Mouse (Mus musculus): Measurements from ENCODE around the gene Cenpl.

Gene Cenpl

DNA sequence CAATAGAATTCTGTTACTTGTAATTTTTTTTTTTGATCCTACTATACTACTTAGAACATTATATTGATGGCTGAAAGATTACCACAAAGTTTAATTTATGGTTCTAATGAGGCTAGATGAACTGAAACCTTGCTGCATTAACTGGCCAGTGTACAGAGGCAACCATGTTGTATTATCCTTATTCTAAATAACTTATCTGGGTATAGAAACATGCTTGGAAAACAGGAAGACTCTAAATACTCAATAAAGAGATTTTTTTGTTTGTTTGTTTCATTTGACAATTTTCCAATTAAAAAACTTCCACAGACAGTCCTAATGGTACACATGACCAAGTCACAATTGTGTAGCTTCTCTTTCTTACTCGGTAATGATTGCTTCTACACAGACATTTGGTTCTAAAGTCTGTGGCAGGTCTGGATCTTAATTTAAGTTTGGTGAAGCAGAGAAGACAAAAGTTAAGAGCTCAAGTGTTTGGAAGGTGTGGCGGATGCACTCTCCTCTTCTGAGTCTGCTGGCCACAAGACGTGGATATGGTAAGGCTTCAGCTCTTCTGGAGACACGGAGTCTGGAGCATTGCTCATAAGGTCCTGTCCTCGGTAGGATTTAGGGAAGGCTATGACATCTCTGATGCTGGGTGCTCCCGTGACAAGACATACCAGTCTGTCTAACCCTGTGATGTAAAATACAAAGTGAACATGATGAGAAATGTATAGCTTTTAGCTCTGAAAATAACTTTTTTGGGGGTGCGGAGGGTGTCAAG, 29.1 kb upstream of the Cenpl start:
- DNase-seq (ENCODE audit: low spot score in 2 of 2): no peak

DNA sequence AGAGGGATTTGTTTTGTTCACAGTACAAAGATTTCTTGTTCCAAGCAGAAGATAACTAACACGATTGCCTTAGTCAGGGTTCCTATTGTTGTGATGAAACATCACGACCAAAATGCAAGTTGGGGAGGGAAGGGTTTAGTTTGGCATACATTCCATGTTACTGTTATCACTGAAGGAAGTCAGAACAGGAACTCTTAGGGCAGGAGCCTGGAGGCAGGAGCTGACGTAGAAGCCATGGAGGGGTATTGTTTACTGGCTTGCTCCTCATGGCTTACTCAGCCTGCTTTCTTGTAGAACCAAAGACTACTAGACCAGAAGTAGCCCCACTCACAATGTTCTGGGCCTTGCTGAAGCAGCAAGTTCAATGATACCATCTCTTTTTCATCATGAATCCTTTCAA, 23.5 kb upstream of the Cenpl start:
- DNase-seq (ENCODE audit: low spot score in 2 of 2): no peak

DNA sequence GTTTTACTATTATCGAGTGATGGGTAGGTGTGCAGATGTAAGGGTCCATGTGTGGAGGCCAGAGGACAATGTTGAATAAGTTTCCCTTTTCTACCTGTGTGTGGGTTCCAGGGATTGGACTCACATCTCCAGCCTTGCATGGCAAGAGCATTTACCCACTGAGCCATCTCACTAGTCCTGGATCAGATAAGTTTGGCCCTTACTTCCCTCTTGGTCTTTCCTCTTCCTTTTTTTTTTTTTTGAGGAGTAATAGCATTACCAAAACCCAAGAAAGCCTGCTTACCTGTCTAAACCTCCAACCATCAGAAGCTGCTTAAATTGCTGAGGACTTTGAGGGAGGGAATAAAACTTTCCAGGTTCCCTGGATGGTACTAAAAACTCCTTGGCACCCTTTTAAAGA, 13.3 kb upstream of the Cenpl start:
- no peak for DNase-seq (ENCODE audit: low spot score in 2 of 2)

DNA sequence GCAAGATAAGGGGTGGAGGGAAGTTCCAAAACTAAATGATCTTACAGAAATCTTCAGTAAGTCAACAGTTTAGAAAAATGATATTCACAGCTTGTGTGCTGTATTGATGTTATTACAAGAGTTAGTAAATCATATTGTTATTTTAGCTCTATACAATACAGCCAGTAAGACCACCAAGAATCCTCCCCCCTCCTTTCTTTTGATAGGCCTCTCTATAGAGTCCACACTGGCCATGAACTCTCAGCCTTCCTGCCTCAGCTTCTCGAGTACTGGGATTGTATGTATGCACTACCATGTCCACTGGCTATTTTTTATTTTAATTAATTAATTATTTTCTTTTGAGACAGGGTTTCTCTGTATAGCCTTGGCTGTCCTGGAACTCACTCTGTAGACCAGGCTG, 7.2 kb upstream of the Cenpl start:
- DNase-seq (ENCODE audit: low spot score in 2 of 2): no peak

DNA sequence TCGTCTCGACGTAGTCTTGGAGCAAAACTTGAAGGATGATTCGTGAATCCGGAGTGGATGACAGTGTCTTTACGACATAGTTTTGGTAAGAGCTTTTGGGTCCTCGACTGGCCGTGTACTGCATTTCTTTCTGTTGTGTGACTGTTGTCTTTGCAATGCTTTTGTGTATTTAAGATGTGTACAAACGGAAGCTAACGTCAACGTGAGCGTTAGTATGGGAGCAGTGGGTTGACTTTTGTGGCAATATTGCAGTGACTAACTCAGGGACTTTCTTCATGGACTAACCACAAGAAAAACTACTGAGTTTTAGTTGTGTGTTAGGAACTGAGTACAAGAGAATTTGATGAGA, 733 bp downstream of the Cenpl start:
- DNase-seq (ENCODE audit: low spot score in 2 of 2): no peak

DNA sequence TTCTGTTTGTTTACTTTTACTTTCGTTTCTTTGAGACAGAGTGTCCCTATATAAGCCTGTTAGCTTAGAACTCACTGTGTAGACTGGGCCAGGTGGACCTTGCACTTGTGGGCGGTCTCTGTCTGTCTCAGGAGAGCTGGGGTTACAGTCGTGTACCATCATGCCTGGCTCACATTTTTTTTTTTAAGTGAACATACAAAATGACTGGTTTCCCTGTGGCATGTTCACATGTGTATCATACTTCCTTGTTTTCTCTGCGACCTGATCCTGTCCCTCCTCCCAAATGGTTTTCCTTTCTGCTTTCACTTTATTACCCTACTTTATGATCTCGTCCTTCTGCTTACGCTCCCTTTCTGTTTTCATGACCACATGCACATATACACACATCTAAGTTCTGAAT, 5.7 kb downstream of the Cenpl start:
- no peak for DNase-seq (ENCODE audit: low spot score in 2 of 2)

DNA sequence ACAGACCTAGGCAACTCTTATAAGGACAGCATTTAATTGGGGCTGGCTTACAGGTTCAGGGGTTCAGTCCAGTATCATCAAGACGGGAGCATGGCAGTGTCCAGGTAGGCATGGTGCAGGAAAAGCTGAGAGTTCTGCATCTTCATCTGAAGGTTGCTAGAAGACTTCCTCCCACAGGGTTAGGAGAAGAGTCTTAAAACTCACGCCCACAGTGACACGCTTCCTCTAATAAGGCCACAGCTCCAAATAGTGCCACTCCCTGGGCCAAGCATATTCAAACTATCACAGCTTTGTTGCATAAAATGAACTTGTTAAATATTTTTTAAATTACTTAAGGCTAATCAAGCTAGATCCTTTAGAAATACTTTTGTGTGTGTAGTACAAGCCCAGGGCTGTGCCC, 6.7 kb downstream of the Cenpl start:
- DNase-seq (ENCODE audit: low spot score in 2 of 2): no peak

DNA sequence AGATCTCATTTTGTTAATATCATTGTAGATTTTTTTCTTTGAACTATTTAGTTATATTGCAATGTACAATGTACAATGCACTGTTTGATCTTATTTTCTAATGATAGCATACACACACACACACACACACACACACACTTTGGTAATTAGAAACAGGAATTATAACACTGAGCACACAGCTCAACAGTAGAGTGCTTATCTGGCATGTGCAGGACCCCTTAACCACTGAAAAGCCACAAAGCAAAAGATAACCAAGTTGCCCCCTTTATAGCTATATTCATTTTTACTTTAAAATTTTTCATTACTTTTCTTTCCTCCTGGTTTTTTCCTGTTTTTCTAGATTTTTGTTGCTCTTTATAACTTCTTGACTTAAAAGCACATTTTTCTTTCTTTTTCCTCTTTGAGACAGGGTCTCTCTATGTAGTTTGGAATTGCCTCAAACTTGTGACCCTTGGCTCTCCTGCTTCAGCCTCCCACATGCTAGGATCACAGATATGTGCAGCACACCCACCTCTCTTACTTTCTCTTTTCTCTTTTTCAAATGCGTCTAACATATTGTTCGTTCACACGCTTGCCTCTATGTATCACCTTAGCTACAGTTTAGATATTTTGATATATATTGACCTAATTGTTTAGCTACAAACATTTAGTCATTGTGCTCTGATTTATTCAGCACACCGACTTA, 29.4 kb downstream of the Cenpl start:
- DNase-seq (ENCODE audit: low spot score in 2 of 2): no peak

DNA sequence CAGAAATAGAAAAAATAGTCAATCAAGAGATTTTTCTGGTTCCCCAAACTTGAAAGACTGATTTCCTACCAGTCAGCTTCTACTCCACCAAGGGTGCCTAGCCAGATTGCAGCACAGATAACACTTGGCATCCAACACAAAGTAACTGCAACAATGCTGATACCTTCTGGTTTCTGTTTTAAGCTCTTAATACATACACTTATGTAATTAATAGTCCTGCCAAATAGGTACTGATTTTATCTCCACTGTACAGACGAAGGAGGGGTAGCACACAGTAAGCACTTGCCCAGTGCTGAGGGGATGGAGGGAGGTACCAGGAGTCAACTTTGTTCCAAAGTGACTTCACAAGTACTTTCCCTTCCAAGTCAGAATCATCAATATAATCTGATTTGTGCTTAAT, 33.3 kb downstream of the Cenpl start:
- no peak for DNase-seq (ENCODE audit: low spot score in 2 of 2)

DNA sequence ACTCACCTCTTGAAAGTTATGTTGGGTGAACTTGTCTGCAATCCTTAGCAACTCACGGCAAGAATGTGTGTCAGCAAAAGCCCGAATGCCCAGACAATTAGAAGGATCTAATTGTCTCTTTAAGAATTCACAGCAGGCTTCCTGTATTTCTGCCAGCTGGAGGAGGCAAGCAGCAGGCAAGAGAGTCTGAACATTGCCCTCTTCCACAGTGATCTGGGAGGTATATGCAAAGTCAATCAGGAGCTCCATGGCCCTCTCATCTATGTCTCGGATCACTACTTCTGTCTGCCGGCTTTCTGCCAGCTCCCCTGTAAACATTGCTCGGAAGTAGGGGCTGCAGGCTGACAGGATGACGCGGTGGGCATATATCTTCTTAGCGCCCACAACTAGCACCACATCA, 38.7 kb downstream of the Cenpl start:
- DNase-seq (ENCODE audit: low spot score in 2 of 2): no peak

DNA sequence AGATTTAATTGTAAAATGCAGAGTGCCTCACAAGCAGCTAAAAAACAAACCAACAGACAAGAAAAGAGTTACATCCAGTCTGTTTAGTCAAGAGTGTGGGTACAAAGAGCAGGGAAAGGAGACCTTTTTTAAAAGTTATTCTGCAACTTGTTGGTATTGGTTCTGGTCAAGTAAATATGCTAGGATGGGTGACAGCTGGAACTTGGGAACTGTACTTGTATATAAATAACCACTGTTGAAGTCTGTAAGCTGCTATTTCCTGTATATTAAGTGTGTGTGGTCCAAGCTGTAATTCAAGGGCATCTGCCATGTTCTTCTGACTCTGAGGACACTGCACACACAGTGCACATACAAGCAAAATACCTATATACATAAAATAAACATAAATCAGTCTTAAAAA, 44.1 kb downstream of the Cenpl start:
- no peak for DNase-seq (ENCODE audit: low spot score in 2 of 2)

DNA sequence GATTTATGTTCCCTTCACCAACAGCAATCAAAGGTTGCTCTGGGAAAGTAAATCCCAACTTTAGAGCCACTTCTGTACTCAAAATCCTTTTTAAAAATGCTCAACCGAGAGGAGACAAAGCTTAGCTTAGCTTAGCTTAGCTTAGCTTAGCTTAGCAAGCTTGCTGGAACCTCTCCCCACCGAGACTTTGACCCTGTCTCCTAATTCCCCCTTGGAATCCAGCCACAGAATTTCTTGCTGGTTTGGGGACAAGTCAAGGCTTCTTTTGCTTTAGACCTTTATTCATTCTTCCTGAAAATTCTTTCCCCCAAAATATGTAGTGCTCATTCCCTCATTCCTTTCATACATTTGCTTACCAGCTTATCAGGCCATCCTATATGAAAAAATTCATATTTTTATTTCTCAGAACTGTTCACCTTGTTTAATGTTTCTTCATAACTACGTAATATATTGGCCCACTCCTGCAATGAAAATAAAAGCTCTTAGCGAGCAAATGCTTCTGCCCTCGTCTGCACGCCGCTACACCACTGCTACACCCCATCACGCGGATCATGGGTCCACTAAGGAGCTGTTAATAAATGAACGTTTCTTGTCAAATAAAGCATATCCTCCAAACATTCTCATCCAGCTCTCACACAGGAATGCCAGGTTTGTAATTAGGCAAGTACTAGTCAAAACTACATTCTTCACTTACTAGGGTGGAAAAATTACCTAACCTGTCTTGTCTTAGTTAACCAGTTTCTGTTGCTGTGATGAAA, 52.3 kb downstream of the Cenpl start:
- DNase-seq (ENCODE audit: low spot score in 2 of 2): no peak

DNA sequence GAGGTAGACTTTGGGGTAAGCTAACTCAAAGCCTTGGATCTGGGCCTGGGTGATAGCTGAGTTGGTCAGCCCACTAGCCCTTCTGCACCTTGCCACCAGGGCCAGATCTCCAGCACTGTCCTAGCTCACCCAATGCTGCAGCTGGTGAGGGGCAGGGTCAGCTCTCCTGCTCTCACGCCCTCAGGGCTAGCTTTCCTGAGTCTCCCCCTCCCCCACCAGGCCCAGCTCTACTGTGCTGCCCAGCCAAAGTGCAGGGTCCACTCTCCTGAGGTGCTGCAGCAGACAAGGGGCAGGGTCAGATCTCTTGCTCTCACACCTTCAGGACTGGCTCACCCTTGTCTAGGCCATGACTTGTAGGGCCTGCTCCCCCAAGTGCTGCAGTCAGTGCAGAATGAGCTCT, 55.9 kb downstream of the Cenpl start:
- DNase-seq (ENCODE audit: low spot score in 2 of 2): no peak

DNA sequence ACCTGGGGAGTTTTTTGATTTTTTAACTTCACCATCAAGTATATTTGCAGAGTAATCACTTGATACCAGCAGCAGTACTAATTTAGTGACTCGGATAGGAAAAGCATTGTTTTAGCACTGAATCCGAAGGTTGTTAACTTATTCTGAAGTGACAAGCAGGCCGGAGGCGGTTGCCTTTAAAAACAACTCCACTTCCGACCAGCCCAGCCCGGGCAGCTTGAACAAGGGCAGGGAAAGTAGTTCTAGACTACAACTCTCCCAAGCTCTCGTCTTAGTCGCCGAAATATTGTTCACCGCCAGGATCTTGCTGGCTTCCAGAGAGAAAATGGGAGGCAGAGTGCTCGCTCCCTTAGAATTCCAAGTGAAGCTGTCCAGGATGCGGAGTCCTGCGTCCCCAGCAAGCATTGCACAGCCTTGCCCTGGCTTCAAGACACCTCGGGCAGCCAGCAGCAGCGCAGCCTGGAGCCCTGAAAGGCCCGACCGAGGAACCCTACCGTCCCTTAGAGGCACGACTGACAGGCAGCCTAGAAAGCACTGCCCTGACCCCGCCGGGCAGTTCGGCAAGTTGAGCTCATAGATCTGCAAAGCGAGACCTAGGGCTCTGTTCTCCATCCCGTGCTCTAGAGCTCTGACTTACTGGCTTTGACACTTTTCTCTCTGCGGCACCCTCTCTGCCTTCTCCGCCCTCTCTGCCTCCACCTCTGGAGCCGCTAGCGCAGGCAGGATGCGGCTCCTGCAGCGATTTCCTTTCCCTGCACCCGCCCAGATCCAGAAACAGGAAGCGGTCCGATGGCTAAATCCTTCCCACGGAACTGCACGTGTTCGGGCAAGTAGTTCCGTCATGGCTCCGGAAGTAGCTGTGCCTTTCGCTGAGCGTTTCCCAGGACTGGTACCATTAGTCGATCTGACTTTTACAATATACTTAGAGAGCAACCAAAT, 60.5 kb downstream of the Cenpl start, which contains the start of gene Klhl20:
TSS of gene Klhl20 (minus strand) at position 786 of the 939 bp plus-strand sequence.
- peak; percentile 89 to 91 for DNase-seq (ENCODE audit: low spot score in 2 of 2)
